Mouse (Mus musculus) R1 (cell line): ENCODE results near the gene Slc35a1.
"Not testable (repeated sequence)": the region's sequence is repeated elsewhere in the genome, so short reads cannot be mapped to it uniquely, and the experiment has no call there.

Experiments
- DNase-seq: peaks from one replicate; pipeline ENCODE4 v3.0.0-alpha.2; 2018; ENCODE audit warnings: low read depth, low spot score

Slc35a1 gene

DNA sequence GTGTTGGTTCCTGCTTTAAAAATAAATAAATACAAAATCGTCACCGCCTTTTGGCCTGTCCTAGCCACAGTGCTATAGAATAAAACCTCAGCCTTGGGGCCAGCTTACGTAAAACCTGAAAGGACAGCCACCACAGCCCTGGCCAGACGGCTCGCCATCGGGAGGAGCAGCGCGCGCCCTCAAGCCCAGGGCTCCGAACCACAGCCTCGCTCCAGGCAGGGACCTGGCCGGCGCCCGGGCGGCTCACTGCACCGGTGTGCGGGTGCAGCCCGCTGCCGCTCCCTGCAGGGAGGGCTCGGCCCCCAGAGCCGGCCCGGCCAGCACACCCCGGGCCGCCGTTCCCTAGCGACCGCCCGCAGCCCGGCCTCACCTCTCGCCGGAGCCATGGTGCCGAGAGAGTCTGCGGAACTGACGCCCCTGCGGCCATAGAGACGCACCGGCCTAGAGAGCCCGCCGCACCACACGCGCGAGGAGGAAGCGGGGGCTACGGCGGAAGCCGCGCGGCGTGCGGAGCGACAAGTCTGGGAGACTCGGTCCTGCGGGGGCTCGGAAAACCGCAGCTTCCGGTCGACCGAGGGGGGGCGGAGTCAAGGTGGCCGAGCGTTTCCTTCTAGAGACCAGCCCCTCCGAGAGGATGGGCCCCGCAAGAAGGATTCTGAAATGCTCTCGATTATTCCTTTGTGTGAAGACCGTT is at the start of gene Slc35a1:
Slc35a1 (minus strand) TSS at position 565 of the 694 bp plus-strand sequence.
- DNase-seq, result peak; percentile 86

DNA sequence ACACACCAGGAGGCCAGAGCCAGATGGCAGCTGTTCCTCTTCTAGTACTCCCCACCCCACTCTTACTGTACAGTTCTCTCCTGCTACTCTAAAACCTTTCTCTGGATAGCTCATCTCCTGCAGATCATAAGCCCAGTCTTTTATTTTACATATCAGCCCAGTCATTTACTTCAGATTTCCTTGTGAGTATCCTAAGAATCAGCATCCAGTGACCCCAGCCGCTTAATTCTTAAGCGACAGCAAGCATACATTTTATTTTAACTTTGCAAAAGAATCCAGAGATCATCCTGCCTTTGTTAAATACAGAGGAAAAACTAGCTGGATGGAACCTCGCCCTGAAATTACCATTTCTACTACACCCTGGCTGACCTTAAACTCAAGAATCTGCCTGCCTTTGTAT is 47.2 kb upstream of the Slc35a1 start:
- DNase-seq, result peak; percentile 86

DNA sequence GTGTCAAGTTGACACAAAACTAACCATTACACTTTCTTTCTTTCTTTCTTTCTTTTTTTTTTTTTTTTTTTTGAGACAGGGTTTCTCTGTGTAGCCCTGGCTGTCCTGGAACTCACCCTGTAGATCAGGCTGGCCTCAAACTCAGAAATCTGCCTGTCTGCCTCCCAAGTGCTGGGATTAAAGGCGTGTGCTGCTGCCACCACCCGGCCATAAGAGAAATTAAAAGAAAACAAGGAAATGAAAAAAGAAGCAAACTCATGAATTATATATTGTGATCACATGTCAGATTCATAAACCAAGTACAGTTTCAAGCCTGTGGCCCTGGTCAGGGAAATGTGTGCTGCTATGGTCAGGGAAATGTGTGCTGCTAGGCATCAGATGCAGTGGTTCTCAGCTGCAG is 46.2 kb upstream of the Slc35a1 start:
- not testable (repeated sequence) for DNase-seq

DNA sequence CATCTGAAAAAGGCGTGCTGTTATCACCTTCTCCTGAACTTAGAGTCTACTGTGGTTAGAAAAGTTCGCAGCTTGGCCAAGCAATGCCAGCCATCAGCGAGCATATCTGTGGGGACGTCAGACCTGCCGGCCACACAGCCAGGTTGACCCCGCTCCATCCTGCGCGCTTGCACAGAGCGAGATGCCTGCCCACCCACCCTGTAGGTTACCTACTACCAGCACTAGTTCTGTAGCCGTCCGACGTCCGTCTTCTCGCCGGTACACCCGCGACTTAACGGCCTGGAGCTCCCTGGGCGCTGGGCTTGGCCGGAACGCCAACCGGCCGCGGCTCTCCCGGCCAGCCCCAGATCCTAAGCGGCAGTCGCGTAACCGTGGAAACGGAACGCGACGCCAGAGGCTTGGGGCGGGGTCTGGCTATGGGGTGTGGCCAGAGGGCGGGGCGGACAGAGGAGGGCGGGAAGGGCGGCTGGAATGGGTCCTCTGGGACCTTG is 42.7 kb upstream of the Slc35a1 start, which contains the start of gene Cfap206:
Cfap206 (minus strand) TSS at position 356 of the 491 bp plus-strand sequence.
- peak; percentile 84 for DNase-seq

DNA sequence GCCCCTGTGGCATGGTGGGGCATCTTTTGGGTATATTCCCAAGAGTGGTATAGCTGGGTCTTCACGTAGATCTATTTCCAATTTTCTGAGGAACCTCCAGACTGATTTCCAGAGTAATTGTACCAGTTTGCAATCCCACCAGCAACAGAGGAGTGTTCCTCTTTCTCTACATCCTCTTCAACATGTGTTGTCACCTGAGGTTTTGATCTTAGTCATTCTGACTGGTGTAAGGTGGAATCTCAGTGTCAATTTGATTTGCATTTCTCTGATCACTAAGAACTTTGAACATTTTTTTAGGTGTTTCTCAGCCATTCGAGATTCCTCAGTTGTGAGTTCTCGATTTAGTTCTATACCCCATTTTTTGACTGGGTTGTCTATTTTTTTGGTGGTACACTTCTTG is 38.5 kb upstream of the Slc35a1 start:
- not testable (repeated sequence) for DNase-seq

DNA sequence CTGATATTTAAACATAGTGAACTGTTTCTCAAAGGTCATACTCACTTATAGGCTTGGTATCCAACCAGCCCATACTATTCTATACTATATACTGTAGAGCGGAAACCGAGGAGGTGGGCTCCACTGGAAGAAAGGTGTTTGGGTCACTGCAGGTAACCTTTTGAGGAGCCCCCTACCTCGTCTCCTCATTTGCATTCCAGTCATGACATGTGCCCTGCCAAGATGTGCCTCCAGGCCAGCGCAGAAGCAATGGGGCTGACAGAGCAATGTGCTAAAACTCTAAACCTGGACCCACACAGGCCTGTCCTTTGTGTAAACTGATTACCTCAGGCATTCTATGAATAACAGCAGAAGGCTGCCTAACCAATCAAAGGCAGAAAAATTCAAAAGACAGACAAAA is 37.1 kb upstream of the Slc35a1 start:
- DNase-seq, result no peak

DNA sequence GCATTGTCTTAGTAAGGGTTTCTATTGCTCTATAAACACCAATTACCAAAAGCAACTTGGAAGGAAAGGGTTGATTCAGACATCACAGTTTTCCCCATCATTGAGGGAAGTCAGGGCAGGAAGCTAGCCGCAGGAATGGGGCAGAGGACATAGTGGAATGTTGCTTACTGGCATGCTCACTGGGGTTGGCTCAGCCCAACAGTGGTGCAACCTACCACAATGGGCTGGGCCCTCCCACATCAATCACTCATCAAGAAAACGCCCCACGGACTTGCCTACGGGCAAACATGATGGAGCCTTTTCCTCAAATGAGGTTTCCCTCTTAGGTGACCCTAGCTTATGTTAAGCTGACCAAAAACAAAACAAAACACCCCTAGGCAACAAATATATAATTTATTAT is 35.9 kb upstream of the Slc35a1 start:
- DNase-seq, result peak; percentile 28

DNA sequence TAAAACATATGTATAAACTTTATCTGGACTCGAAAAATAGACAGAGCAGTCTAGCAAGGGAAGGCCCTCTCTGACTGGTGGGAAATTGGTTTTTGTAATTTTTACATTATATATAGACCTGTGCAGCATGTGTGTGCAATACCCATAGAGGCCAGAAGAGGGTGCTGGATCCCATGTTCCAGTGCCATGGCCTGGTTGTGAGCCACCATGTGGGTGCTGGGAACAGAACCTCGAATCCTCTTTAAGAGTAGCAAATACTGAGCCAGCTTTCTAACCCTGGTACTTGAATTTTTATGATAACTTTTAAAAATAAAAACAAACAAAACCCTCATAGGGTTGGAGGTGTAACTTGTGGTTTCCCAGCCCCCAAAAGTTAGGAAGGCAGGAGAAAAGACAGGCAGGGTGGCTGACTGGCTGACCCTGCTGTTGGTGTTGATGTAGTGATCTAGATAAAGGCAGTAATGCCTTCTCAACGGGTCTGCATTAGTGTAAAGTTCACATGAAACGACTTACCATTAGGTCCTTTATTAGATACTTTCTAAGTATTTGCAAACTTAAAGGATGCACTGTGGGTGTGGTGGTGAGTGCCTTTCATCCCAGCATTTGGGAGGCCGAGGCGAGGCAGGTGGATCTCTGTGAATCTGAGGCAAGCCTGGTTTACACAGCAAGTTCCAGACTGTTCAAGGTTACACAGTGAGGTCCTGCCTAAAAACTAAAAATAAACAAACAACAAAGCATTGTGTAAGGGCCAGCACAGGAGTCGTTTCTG is 33.1 kb upstream of the Slc35a1 start:
- DNase-seq, result peak; percentile 54

DNA sequence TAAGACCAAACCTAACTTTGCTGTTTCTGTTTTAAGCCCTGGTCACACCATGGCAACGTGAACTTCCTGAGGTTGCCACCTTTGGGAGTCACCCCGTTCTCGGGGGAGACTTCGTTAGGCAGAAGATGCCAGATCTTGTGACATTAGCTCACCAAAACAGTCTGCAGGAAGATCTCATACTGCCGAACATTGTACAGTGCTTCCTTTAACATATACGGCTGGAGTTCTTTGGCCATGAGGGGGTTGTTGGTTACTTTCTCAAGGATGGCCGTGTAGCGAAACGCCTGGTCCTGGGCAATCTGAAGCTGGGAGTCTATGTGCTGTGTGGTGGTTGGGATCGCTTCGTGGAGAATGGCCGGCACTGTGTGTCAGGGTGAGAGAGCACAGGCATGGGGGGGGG is 32.2 kb upstream of the Slc35a1 start:
- DNase-seq, result no peak

DNA sequence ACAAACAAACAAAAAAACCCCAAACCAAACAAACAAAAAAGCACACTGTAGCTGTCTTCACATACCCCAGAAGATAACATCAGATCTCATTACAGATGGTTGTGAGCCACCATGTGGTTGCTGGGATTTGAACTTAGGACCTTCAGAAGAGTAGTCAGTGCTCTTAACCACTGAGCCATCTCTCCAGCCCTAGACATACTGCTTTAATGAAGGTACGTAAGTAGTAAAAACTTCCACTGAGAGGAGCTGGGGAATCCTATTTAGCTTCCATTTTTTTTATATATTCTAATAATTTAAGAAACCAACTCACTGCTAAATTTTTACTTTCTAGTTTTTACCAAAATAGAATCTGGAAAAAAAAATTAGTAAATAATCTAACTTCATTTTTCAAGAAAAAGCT is 27.8 kb upstream of the Slc35a1 start:
- DNase-seq, result no peak

DNA sequence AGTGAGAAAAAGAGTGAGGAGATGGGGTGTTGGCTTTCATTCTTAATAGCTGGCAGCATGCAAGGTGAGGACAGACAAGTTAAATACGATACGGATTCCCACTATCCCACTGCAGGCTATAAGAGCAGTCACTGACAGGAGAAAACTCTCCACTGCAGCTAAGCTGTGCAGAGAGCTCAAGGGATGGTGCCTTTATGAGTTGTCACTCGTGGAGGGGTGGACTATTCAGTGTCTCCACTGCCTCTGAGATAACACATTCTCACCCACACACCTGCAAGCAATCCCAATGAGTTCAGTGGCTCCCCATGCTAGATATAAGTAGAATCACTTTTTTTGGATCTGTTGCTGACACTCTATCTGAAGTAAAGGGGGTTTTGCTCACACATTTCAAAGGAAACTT is 20.9 kb upstream of the Slc35a1 start:
- DNase-seq, result no peak

DNA sequence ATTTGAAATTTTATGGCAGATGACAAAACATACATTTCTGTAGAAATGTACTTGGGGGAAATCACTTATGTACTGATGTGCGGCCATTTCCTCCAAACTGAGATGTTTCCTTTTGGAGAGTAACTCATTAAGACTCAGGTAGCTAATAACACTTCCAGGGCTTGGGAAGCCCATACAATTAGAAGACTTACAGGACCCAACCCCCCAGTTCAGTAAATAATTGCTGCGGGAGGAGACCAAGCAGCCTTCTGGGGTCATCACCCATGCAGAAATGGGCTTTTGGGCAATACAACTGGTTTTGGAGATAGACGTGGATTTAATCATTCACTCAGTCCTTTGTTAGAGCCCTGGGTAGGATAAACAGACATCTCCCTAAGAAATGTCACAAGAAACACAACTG is 20.0 kb upstream of the Slc35a1 start:
- no peak for DNase-seq

DNA sequence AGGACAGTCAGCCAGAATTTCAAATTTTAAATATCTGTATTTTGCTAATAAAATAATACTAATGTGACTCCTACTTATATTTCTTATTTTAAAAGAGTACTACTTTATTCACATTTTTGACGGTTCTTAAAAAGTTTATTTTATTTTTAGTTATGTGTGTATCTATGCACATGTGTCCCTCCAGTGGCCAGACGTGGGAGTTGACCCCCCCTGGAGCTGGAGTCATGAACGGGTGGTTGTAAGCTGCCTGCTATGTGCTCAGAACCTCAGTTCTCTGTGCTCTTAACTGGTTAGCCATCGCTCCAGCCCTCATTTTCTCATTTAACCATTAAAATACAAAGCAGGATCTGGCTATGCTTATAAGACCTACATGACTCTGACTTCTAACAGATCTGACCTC is 15.8 kb upstream of the Slc35a1 start:
- DNase-seq, result peak; percentile 38

DNA sequence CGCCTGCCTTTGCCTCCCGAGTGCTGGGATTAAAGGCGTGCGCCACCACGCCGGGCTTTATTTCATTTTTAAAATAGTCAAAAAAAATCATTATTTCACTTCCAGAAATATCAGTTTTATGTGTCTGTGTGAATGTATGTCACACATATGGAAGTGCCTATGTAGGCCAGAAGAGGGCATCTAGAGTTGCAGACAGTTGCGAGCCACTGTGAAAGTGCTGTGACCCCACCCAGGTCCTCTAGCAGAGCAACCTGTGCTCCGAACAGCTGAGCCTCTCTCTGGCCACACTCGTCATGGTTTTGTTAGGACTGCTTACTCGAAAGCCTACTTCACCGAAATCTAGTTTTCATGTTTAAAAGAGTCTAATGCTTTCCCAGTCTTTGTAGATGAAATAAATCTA is 15.0 kb upstream of the Slc35a1 start:
- DNase-seq, result peak; percentile 69

DNA sequence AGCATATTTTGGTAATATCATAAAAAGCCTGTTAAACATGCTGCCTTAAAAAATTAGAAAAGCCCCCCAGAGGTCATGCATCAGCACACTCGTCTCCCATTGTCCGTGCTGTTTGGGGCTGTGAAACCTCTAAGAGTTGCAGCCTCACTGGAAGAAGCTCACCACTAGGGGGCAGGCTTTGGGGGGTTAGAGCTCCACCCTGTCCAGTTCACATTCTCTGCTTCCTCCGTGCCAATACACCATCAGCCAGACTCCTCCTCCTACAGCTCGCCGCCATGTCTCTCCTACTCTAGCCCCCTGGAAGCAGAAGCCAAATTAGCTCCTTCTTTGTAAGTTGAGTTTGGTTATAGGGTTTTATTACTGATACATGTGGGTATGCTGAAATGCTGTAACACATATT is 14.3 kb upstream of the Slc35a1 start:
- DNase-seq, result peak; percentile 96

DNA sequence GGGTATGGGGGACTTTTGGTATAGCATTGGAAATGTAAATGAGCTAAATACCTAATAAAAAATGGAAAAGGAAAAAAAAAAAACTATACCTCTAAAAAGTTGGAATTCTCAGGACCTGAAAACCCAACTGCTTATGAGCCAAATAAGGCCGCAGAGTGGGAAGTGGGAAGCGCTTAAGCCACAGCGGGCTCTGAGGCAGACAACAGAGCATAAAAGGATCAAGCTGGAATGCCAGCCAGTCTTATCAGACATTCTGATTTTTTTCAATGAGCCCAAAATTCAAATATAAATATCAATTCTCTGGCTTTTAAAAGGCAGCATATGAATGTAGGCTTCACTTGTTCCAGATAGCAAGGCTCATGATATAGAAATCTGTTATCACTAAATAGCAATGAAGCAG is 783 bp upstream of the Slc35a1 start:
- DNase-seq, result no peak

DNA sequence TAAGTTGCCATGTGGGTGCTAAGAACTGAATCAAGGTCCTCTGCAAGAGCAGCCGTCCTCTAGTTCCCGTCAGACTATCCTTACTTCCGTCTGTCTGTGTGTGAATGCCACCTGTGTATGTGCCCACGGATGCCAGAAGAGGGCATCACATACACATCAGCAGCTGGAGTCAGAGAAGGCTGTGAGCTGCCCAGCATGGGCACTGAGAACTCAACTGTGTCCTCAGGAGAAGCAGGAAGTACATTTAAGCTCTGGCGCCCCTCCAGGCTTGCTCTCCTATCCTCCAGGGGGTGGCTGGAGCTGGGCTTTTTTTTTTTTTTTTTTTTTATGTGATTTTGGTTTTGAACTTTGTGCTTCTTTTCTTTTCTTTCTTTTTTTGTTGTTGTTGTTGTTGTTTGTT is 6.7 kb downstream of the Slc35a1 start:
- DNase-seq, result peak; percentile 40

DNA sequence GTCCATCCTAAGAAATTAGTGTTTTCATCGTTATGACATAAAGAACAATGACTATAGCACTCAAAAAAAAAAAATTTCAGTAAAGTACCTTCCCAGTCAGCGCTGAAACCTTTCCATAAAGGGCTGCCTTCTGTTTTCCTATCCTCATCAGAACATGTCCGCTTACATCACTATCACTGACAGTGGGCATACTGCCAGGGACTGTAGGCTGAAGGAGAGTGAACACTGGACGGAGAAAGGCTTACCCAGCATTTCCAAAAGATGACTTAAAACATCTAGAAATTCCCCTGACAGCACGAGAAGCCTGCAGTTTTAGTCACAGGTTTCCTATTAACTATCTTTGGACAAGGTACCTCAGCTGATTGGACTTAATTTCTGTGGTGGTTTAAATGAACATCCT is 13.5 kb downstream of the Slc35a1 start:
- DNase-seq, result no peak

DNA sequence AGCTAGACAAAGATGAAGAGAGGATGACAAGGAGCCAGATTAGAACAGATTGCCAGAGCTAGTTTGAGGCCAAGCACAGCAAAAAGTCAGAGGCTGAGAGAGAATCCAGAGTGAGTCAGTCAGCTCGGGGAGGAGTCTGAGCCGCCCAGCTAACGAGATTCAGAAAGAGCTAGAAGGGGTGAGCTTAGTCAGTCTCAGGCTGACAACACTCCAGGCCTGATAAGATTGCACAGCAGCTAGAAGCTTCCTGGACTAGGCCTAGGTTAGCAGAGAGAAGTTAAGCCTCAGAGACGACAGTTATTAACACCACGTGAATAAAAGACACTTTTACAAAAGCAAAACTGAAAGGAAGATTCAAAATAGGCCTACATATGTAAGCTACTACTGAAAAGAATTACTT is 19.3 kb downstream of the Slc35a1 start:
- DNase-seq, result no peak

DNA sequence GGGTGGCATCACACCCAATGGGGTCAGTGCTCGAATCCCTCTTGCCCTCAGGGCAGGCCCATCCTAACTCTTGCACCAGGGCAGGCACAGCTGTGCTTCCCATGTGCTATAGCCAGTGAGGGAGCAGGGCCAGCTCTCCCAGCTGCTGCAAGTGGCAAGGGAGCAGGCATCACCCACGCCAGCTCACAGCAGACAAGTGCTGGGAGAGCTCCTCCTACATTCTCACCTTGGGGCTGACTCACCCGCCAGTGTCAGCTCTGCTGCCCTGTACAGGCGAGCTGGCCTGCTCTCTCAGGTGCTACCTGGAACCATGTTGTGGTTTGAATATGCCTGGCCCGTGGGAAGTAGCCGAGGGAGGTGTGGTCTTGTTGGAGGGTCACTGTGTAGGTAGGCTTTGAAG is 25.3 kb downstream of the Slc35a1 start:
- DNase-seq, result no peak

DNA sequence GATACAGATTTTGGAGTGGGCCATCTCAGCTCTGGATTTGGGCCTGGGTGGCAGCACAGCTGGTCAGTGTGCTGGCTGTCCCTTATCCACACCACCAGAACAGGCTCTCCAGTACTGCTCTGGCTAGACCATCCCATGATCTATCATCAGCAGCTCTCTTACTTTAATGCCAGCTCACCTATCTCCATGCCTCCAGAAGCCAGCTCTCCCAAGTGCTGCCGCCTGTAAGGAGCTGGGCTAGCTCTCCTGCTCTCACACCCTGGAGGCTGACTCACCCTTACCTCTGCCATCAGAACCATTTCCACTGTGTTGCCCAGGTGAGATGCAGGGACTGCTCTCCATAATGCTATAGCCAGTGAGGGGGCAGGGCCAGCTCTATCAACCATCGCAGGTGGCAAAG is 25.7 kb downstream of the Slc35a1 start:
- DNase-seq, result no peak

DNA sequence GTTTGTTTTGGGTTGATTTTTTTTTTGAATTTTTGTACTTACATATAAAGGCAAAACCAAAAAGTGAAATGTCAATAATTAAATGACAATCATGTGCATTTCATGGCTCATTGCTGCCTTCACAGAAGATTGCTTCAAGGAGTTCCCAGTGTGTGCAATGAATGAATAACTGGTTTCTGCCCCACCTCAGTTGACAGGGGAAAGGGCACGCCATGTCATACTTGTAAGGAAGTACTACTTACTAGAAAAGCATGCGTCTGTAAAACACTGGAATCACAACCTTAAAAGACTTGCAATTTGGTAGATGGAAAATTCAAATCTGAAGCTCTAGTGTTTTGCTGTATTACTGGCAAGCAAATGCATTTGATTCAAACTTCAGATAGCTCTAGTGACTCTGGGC is 28.2 kb downstream of the Slc35a1 start:
- DNase-seq, result no peak

DNA sequence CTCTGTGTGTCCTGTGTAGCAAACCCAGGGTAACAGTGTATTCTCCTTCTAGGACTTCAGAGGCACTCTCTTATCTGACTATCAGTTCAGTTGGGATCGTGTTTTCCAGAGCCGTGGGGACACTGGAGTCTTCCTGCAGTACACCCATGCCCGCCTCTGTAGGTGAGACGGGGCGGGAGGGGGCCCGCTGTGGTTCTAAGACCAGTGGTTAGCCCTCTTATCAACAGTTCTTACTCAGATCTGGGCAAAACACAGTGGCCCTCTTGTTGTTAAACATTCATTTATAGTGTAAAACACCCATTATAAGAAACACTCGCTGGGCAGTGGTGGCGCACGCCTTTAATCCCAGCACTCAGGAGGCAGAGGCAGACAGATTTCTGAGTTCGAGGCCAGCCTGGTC is 31.1 kb downstream of the Slc35a1 start:
- DNase-seq, result no peak
